11 mouse cellular contexts compared by ENCODE assay signal in genomic region chr1:168046347-168046746, GRCm38 (mm10).
DNase-seq lines count a peak whose midpoint lies in the region; ATAC-seq lines count a peak whose summit lies in the region.
"Had no signal": no experiment of that assay in that cellular context is flagged by ENCODE, and none has a peak within 500 bp of the region (broad histone marks: within the 10 kb centered on the region; RNA-seq: fewer than 3 reads in every experiment).

No protein-coding gene starts in this region.

- no peak overlapping the region; the same call in 1 of the 2 replicates for H3K27ac ChIP-seq in hindbrain, embryonic 11.5 days (ENCODE audit: low read depth, low read length)
- no peak overlapping the region for H3K27ac ChIP-seq in hindbrain, embryonic 10.5 days
- no peak overlapping the region for H3K27ac ChIP-seq in embryonic facial prominence, embryonic 15.5 days (replicated peaks)
- H3K27ac ChIP-seq in neural tube, embryonic 14.5 days (ENCODE audit: low read depth, low read length): peak overlapping the region; percentile 48; the same call in 1 of the 2 replicates
- H3K27ac ChIP-seq: embryonic facial prominence, embryonic 13.5 days had no signal

- no peak for DNase-seq in hindbrain, embryonic 11.5 days (ENCODE audit: low spot score)
- DNase-seq in hindbrain, embryonic 10.5 days (ENCODE audit: low spot score): no peak
- DNase-seq in layer of hippocampus, adult 18-20 months (ENCODE audit: low spot score in 2 of 2): peak; percentile 52 to 76
- DNase-seq in lung, postnatal 14 days: no peak
- no peak for DNase-seq in left cerebral cortex, postnatal 36 days (ENCODE audit: low spot score in 2 of 2)
- DNase-seq: heart, adult 11 months; kidney, postnatal 10 days had no signal

- H3K4me2 ChIP-seq in hindbrain, embryonic 11.5 days (replicated peaks; ENCODE audit: low read depth, low read length): no peak overlapping the region
- H3K4me2 ChIP-seq in embryonic facial prominence, embryonic 15.5 days (replicated peaks): no peak overlapping the region
- no peak overlapping the region for H3K4me2 ChIP-seq in neural tube, embryonic 14.5 days (ENCODE audit: low read depth, low read length)
- H3K4me2 ChIP-seq: embryonic facial prominence, embryonic 13.5 days had no signal

- WGBS in hindbrain, embryonic 11.5 days: 57% methylated on average over 7 of the region's 7 CpGs
- 67% methylated on average over 7 of the region's 7 CpGs for WGBS in hindbrain, embryonic 10.5 days
- WGBS in embryonic facial prominence, embryonic 15.5 days: 51% methylated on average over 7 of the region's 7 CpGs
- WGBS in neural tube, embryonic 14.5 days: 33% methylated on average over 7 of the region's 7 CpGs

- no peak overlapping the region for H3K4me3 ChIP-seq in hindbrain, embryonic 11.5 days (ENCODE audit: low read depth, low read length)
- no peak overlapping the region for H3K4me3 ChIP-seq in hindbrain, embryonic 10.5 days
- no peak overlapping the region for H3K4me3 ChIP-seq in embryonic facial prominence, embryonic 15.5 days (replicated peaks)
- no peak overlapping the region for H3K4me3 ChIP-seq in neural tube, embryonic 14.5 days (ENCODE audit: low read depth, low read length)
- H3K4me3 ChIP-seq: embryonic facial prominence, embryonic 13.5 days had no signal

- no peaks in the 10 kb centered on the region for H3K9me3 ChIP-seq in hindbrain, embryonic 11.5 days (ENCODE audit: control insufficient read depth, low read length)
- no peaks in the 10 kb centered on the region for H3K9me3 ChIP-seq in hindbrain, embryonic 10.5 days
- H3K9me3 ChIP-seq in embryonic facial prominence, embryonic 15.5 days (replicated peaks): no peaks in the 10 kb centered on the region
- no peaks in the 10 kb centered on the region for H3K9me3 ChIP-seq in neural tube, embryonic 14.5 days (ENCODE audit: control insufficient read depth, low read length)
- H3K9me3 ChIP-seq: embryonic facial prominence, embryonic 13.5 days had no signal

- H3K27me3 ChIP-seq in hindbrain, embryonic 11.5 days (ENCODE audit: control insufficient read depth, insufficient read depth, low read length): no peaks in the 10 kb centered on the region
- no peaks in the 10 kb centered on the region for H3K27me3 ChIP-seq in hindbrain, embryonic 10.5 days (ENCODE audit: insufficient read depth, poor library complexity, severe bottlenecking)
- H3K27me3 ChIP-seq in embryonic facial prominence, embryonic 15.5 days: no peaks in the 10 kb centered on the region
- H3K27me3 ChIP-seq in neural tube, embryonic 14.5 days (ENCODE audit: control insufficient read depth, insufficient read depth, low read length): no peaks in the 10 kb centered on the region
- H3K27me3 ChIP-seq: embryonic facial prominence, embryonic 13.5 days had no signal

- intact Hi-C loops in left cerebral cortex, postnatal 36 days (cut with DNase I): no loop called here

- ATAC-seq in hindbrain, embryonic 11.5 days (ENCODE audit: low FRiP score): peak; percentile 67
- ATAC-seq in embryonic facial prominence, embryonic 15.5 days (ENCODE audit: insufficient number of reproducible peaks, low FRiP score, low TSS enrichment, low read depth): 0 out of 2 replicates have a peak, but pooled peaks have one; percentile 4
- peak; percentile 85 for ATAC-seq in neural tube, embryonic 14.5 days (ENCODE audit: low read depth)
- ATAC-seq in activated CD4-positive, CD25-positive, alpha-beta regulatory T cell, adult 4 months: no peak

- no peaks in the 10 kb centered on the region; the same call in 1 of the 2 replicates for H3K4me1 ChIP-seq in hindbrain, embryonic 11.5 days (replicated peaks; ENCODE audit: control insufficient read depth, insufficient read depth, low read length)
- H3K4me1 ChIP-seq in hindbrain, embryonic 10.5 days (replicated peaks): peaks cover 23% of the 10 kb centered on the region
- H3K4me1 ChIP-seq in embryonic facial prominence, embryonic 15.5 days: 0 out of 2 replicates have a peak, but pooled peaks cover 7% of the 10 kb centered on the region
- peaks cover 23% of the 10 kb centered on the region for H3K4me1 ChIP-seq in neural tube, embryonic 14.5 days (ENCODE audit: control insufficient read depth, insufficient read depth, low read length)
- H3K4me1 ChIP-seq: embryonic facial prominence, embryonic 13.5 days had no signal

- H3K9ac ChIP-seq in hindbrain, embryonic 11.5 days (ENCODE audit: low read depth, low read length): no peak overlapping the region
- H3K9ac ChIP-seq in embryonic facial prominence, embryonic 15.5 days: no peak overlapping the region
- no peak overlapping the region for H3K9ac ChIP-seq in neural tube, embryonic 14.5 days (replicated peaks; ENCODE audit: low read depth, low read length)
- H3K9ac ChIP-seq: embryonic facial prominence, embryonic 13.5 days had no signal

- H3K36me3 ChIP-seq in hindbrain, embryonic 11.5 days (ENCODE audit: control insufficient read depth, insufficient read depth, low read length): no peaks in the 10 kb centered on the region
- H3K36me3 ChIP-seq in hindbrain, embryonic 10.5 days: no peaks in the 10 kb centered on the region
- H3K36me3 ChIP-seq in embryonic facial prominence, embryonic 15.5 days: no peaks in the 10 kb centered on the region
- no peaks in the 10 kb centered on the region for H3K36me3 ChIP-seq in neural tube, embryonic 14.5 days (ENCODE audit: control insufficient read depth, insufficient read depth, low read length)
- H3K36me3 ChIP-seq: embryonic facial prominence, embryonic 13.5 days had no signal

Comparison
In these comparisons a context has a peak if more than half of its experiments do, and no peak if none do; other contexts are left out.
1. DNase-seq: peak in layer of hippocampus, adult 18-20 months (2 of 2); none in hindbrain, embryonic 11.5 days (single experiment), hindbrain, embryonic 10.5 days (single experiment), lung, postnatal 14 days (single experiment) and left cerebral cortex, postnatal 36 days (0 of 2).